Mouse (Mus musculus): ENCODE data around the gene Hsd17b1. TPM values are rescaled to one million over a fixed set of nuclear protein-coding genes. Genes with fewer than 3 reads are reported as not detected.

Gene Hsd17b1
- polyA plus RNA-seq, 1 experiment from 2014 or later: 0.16 TPM

GRCm38 (mm10) chr11:101128996-101129577, 50.9 kb downstream of the Hsd17b1 start:
- ATAC-seq: no peak
- Histone ChIP-seq H3K4me2 (ENCODE audit: low read depth, low read length) (no peak overlapping the region), H3K9ac (ENCODE audit: low read depth, low read length) (no peak overlapping the region), H3K4me1 (ENCODE audit: control insufficient read depth, insufficient read depth, low read length) (peaks cover 3% of the 10 kb centered on the region; the same call in 1 of the 2 replicates), H3K36me3 (ENCODE audit: control insufficient read depth, insufficient read depth, low read length) (peaks cover 7% of the 10 kb centered on the region; the same call in 1 of the 2 replicates), H3K27me3 (replicated peaks; ENCODE audit: control insufficient read depth, insufficient read depth, low read length) (no peaks in the 10 kb centered on the region), H3K9me3 (ENCODE audit: control insufficient read depth, low read length) (no peaks in the 10 kb centered on the region; the same call in 1 of the 2 replicates), H3K27ac (ENCODE audit: low read length) (no peak overlapping the region), H3K4me3 (ENCODE audit: low read length) (no peak overlapping the region)
- 86% methylated on average over 11 of the region's 11 CpGs for WGBS

Small RNAs within 50 kb of the gene (microRNA-seq; reads per million reads assigned to microRNA genes)
- 1.1 reads per million for gene Mir6928

Other genes starting within 250 kb of the Hsd17b1 start
- gene Stat5b, start 227.7 kb upstream of the Hsd17b1 start, polyA plus RNA-seq (2015; fragmentation: Nextera tagmentation; extraction: Ambion mirVana): 20.5 and 22.8 TPM in 2 replicates
- 5.8 and 6.2 TPM in 2 replicates for gene Stat5a, start 219.1 kb upstream of the Hsd17b1 start, polyA plus RNA-seq (2015; fragmentation: Nextera tagmentation; extraction: Ambion mirVana)
- 48.9 and 53.2 TPM in 2 replicates for gene Stat3, start 138.9 kb upstream of the Hsd17b1 start, polyA plus RNA-seq (2015; fragmentation: Nextera tagmentation; extraction: Ambion mirVana)
- 214 and 221 TPM in 2 replicates for gene Cavin1, start 107.5 kb upstream of the Hsd17b1 start, polyA plus RNA-seq (2015; fragmentation: Nextera tagmentation; extraction: Ambion mirVana)
- gene Atp6v0a1, start 69.0 kb upstream of the Hsd17b1 start, polyA plus RNA-seq (2015; fragmentation: Nextera tagmentation; extraction: Ambion mirVana): 38.8 and 43.3 TPM in 2 replicates
- 14.7 and 18.2 TPM in 2 replicates for gene Naglu, start 8.4 kb upstream of the Hsd17b1 start, polyA plus RNA-seq (2015; fragmentation: Nextera tagmentation; extraction: Ambion mirVana)
- gene Coasy, start 4.2 kb downstream of the Hsd17b1 start, polyA plus RNA-seq (2015; fragmentation: Nextera tagmentation; extraction: Ambion mirVana): 44.4 and 47.1 TPM in 2 replicates
- gene Mlx, start 8.9 kb downstream of the Hsd17b1 start, polyA plus RNA-seq (2015; fragmentation: Nextera tagmentation; extraction: Ambion mirVana): 78.6 and 87.5 TPM in 2 replicates
- gene Psmc3ip, start 17.0 kb downstream of the Hsd17b1 start, polyA plus RNA-seq (2015; fragmentation: Nextera tagmentation; extraction: Ambion mirVana): 15.0 and 18.1 TPM in 2 replicates
- gene Retreg3, start 41.5 kb downstream of the Hsd17b1 start, polyA plus RNA-seq (2015; fragmentation: Nextera tagmentation; extraction: Ambion mirVana): 12.6 and 13.2 TPM in 2 replicates
- gene Tubg1, start 41.5 kb downstream of the Hsd17b1 start, polyA plus RNA-seq (2015; fragmentation: Nextera tagmentation; extraction: Ambion mirVana): 51.0 and 56.3 TPM in 2 replicates
- 3.9 and 4.2 TPM in 2 replicates for gene Tubg2, start 77.5 kb downstream of the Hsd17b1 start, polyA plus RNA-seq (2015; fragmentation: Nextera tagmentation; extraction: Ambion mirVana)
- gene Cntnap1, start 92.1 kb downstream of the Hsd17b1 start, polyA plus RNA-seq (2015; fragmentation: Nextera tagmentation; extraction: Ambion mirVana): 0.86 and 0.87 TPM in 2 replicates
- 9.2 and 10.1 TPM in 2 replicates for gene Plekhh3, start 92.9 kb downstream of the Hsd17b1 start, polyA plus RNA-seq (2015; fragmentation: Nextera tagmentation; extraction: Ambion mirVana)
- 0.20 and 0.29 TPM in 2 replicates for gene Ccr10, start 97.0 kb downstream of the Hsd17b1 start, polyA plus RNA-seq (2015; fragmentation: Nextera tagmentation; extraction: Ambion mirVana)
- gene Ezh1, start 148.1 kb downstream of the Hsd17b1 start, polyA plus RNA-seq (2015; fragmentation: Nextera tagmentation; extraction: Ambion mirVana): 16.2 and 18.8 TPM in 2 replicates
- 87.8 and 95.1 TPM in 2 replicates for gene Ramp2, start 167.6 kb downstream of the Hsd17b1 start, polyA plus RNA-seq (2015; fragmentation: Nextera tagmentation; extraction: Ambion mirVana)
- gene Vps25, start 175.3 kb downstream of the Hsd17b1 start, polyA plus RNA-seq (2015; fragmentation: Nextera tagmentation; extraction: Ambion mirVana): 152 and 155 TPM in 2 replicates
- gene Wnk4, start 182.2 kb downstream of the Hsd17b1 start, polyA plus RNA-seq (2015; fragmentation: Nextera tagmentation; extraction: Ambion mirVana): 10.2 and 10.8 TPM in 2 replicates
- 0.84 and 1.0 TPM in 2 replicates for gene Cntd1, start 200.6 kb downstream of the Hsd17b1 start, polyA plus RNA-seq (2015; fragmentation: Nextera tagmentation; extraction: Ambion mirVana)
- gene Coa3, start 200.7 kb downstream of the Hsd17b1 start, polyA plus RNA-seq (2015; fragmentation: Nextera tagmentation; extraction: Ambion mirVana): 258 and 278 TPM in 2 replicates
- gene Becn1, start 223.9 kb downstream of the Hsd17b1 start, polyA plus RNA-seq (2015; fragmentation: Nextera tagmentation; extraction: Ambion mirVana): 136 and 145 TPM in 2 replicates
- 119 and 125 TPM in 2 replicates for gene Psme3, start 237.8 kb downstream of the Hsd17b1 start, polyA plus RNA-seq (2015; fragmentation: Nextera tagmentation; extraction: Ambion mirVana)
- gene Aoc2, start 246.7 kb downstream of the Hsd17b1 start, polyA plus RNA-seq (2015; fragmentation: Nextera tagmentation; extraction: Ambion mirVana): 0.86 and 0.88 TPM in 2 replicates